Mouse (Mus musculus): ENCODE data around the gene Wasf2. TPM values are rescaled to one million over a fixed set of nuclear protein-coding genes. Genes with fewer than 3 reads are reported as not detected.

Gene Wasf2
- polyA plus RNA-seq, 1 experiment from 2014 or later = 18.5 TPM

DNA sequence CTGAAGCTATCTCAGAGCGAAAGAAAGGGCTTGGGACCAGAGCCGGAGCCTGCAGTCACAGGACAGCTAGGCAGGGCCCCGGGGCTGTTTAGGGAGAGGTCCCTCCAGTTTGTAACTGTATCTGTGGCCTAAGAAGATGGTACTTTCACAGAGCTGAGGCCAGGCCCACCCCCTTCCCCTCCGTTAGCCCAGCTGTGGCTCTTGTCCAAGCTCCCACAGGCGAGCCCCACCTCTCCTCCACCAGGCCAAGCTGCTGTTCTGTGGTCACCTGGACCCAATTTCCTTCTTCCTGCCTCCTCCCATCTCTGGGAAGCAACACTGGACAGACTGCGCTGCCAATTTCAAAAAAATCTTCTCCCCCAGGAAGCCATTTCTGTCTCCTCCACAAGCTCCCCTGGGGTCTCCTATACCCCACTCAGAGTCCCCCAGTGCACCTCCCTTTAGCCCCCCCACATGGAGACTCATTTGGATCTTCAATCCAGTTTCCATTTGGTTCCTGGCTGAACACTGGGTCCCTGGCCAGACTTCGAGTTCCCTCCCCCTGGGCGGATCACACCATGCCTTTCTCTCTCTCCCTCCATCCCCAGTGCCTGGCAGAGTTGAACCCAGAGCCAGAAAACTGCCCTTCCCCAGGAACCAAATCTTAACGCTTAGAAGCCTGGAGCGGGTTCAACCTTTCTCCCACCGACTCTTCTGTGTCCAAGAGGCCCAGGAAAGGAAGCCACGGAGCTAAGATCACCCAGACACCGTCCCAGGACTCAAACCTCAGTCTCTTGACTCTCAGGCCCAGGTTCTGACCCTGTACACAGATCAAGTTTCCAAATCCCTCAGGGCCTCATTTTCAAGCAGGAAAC, 21.6 kb upstream of the Wasf2 start:
- Histone ChIP-seq H3K27me3 (ENCODE audit: control insufficient read depth, insufficient read depth, low read length) (no peaks in the 10 kb centered on the region), H3K4me3 (ENCODE audit: low read depth, low read length) (no peak overlapping the region), H3K36me3 (ENCODE audit: control insufficient read depth, insufficient read depth, low read length) (no peaks in the 10 kb centered on the region), H3K9me3 (ENCODE audit: control insufficient read depth, low read length) (no peaks in the 10 kb centered on the region), H3K9ac (replicated peaks; ENCODE audit: low read depth, low read length) (no peak overlapping the region), H3K4me1 (ENCODE audit: control insufficient read depth, insufficient read depth, low read length) (no peaks in the 10 kb centered on the region), H3K27ac (ENCODE audit: low read depth, low read length) (no peak overlapping the region), H3K4me2 (ENCODE audit: low read depth, low read length) (no peak overlapping the region)
- ATAC-seq (ENCODE audit: low read depth) = no peak
- WGBS = 82% methylated on average over 13 of the region's 13 CpGs

GRCm38 (mm10) chr4:133109335-133109801, 20.9 kb upstream of the Wasf2 start:
- H3K9ac ChIP-seq (replicated peaks; ENCODE audit: low read depth, low read length) = no peak overlapping the region
- H3K27me3 ChIP-seq (ENCODE audit: control insufficient read depth, insufficient read depth, low read length) = no peaks in the 10 kb centered on the region
- H3K36me3 ChIP-seq (ENCODE audit: control insufficient read depth, insufficient read depth, low read length) = no peaks in the 10 kb centered on the region
- H3K4me3 ChIP-seq (ENCODE audit: low read depth, low read length) = no peak overlapping the region
- WGBS = 73% methylated on average over 5 of the region's 5 CpGs
- H3K9me3 ChIP-seq (ENCODE audit: control insufficient read depth, low read length) = no peaks in the 10 kb centered on the region
- H3K4me1 ChIP-seq (ENCODE audit: control insufficient read depth, insufficient read depth, low read length) = no peaks in the 10 kb centered on the region
- no peak overlapping the region for H3K4me2 ChIP-seq (ENCODE audit: low read depth, low read length)
- H3K27ac ChIP-seq (ENCODE audit: low read depth, low read length) = no peak overlapping the region
- no peak for ATAC-seq (ENCODE audit: low read depth)

DNA sequence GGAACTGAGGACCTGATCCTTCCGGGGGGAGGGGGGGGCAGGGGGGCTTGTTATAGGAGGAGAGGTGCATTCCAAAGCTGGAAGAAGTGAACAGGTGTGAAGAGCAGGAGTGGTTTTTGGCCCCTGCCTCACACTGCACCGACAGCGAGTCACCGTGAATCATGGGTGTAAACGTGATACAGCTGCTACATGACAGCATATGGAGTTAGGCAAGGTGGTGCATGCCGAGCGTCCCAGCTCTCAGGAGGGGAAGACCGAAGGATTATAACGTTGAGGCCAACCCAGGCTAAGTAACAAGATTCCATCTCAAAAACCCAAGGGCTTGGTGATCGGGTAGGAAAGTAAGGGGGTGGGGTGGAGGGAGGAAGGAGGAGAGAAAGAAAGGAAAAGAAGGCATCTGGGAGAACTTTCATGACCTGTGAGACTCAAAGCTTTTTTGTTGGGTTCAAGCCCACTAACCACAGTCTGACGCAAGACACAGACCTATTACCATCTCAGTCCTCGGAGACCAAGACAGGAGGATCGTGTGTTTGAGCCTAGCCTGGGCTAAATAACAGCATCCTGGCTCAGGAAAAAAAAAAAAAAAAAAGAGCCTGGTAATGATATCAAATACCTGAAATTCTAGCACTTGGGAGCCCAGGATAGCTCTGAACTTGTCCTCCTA, 18.0 kb upstream of the Wasf2 start:
- Histone ChIP-seq H3K36me3 (ENCODE audit: control insufficient read depth, insufficient read depth, low read length) (no peaks in the 10 kb centered on the region), H3K4me1 (ENCODE audit: control insufficient read depth, insufficient read depth, low read length) (no peaks in the 10 kb centered on the region), H3K27ac (ENCODE audit: low read depth, low read length) (no peak overlapping the region), H3K9me3 (ENCODE audit: control insufficient read depth, low read length) (no peaks in the 10 kb centered on the region), H3K4me3 (ENCODE audit: low read depth, low read length) (no peak overlapping the region), H3K4me2 (ENCODE audit: low read depth, low read length) (no peak overlapping the region), H3K27me3 (ENCODE audit: control insufficient read depth, insufficient read depth, low read length) (no peaks in the 10 kb centered on the region), H3K9ac (replicated peaks; ENCODE audit: low read depth, low read length) (no peak overlapping the region)
- WGBS = 69% methylated on average over 13 of the region's 13 CpGs
- ATAC-seq (ENCODE audit: low read depth) = no peak

DNA sequence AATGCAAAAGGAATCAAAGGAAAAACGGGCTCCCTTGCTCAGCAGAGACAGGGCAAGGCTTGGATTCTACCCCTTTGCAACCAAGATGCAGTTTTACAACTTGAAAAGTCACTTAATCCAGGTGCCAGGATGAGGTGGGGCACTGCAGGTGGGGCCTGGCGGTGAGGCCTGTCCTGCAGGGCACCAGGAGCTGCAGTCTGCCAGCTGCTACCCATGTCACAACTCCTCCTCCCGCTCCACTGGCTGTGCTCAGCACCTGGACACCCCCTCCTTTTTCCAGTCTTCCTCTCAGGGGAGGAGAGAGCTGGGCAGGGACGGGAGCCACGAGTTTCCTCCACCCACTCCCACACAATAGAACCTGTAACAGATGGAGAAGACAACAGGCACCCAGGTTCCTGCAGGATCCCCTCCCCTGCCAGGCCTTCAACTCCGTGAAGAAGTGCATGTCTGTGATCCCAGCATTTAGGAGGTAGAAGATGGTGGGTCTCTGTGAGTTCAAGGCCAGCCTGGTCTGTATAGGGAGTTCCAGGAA, 16.9 kb upstream of the Wasf2 start:
- WGBS = 54% methylated on average over 6 of the region's 6 CpGs
- Histone ChIP-seq H3K4me2 (ENCODE audit: low read depth, low read length) (no peak overlapping the region), H3K4me1 (ENCODE audit: control insufficient read depth, insufficient read depth, low read length) (0 out of 2 replicates have a peak, but pooled peaks cover 4% of the 10 kb centered on the region), H3K27ac (ENCODE audit: low read depth, low read length) (no peak overlapping the region), H3K9me3 (ENCODE audit: control insufficient read depth, low read length) (no peaks in the 10 kb centered on the region), H3K27me3 (ENCODE audit: control insufficient read depth, insufficient read depth, low read length) (no peaks in the 10 kb centered on the region), H3K36me3 (ENCODE audit: control insufficient read depth, insufficient read depth, low read length) (no peaks in the 10 kb centered on the region), H3K4me3 (ENCODE audit: low read depth, low read length) (no peak overlapping the region), H3K9ac (replicated peaks; ENCODE audit: low read depth, low read length) (no peak overlapping the region)
- ATAC-seq (ENCODE audit: low read depth) = no peak

GRCm38 (mm10) chr4:133114762-133115161, 15.5 kb upstream of the Wasf2 start:
- H3K9ac ChIP-seq (replicated peaks; ENCODE audit: low read depth, low read length) = no peak overlapping the region
- WGBS = 86% methylated on average over 3 of the region's 3 CpGs
- ATAC-seq (ENCODE audit: low read depth) = no peak
- 0 out of 2 replicates have a peak, but pooled peaks cover 4% of the 10 kb centered on the region for H3K4me1 ChIP-seq (ENCODE audit: control insufficient read depth, insufficient read depth, low read length)
- H3K36me3 ChIP-seq (ENCODE audit: control insufficient read depth, insufficient read depth, low read length) = no peaks in the 10 kb centered on the region
- no peak overlapping the region for H3K4me2 ChIP-seq (ENCODE audit: low read depth, low read length)
- no peak overlapping the region for H3K27ac ChIP-seq (ENCODE audit: low read depth, low read length)
- H3K4me3 ChIP-seq (ENCODE audit: low read depth, low read length) = no peak overlapping the region
- H3K27me3 ChIP-seq (ENCODE audit: control insufficient read depth, insufficient read depth, low read length) = no peaks in the 10 kb centered on the region
- no peaks in the 10 kb centered on the region for H3K9me3 ChIP-seq (ENCODE audit: control insufficient read depth, low read length)

- Histone ChIP-seq H3K4me1 (ENCODE audit: control insufficient read depth, insufficient read depth, low read length) (0 out of 2 replicates have a peak, but pooled peaks cover 4% of the 10 kb centered on the region), H3K4me2 (ENCODE audit: low read depth, low read length) (no peak overlapping the region), H3K27ac (ENCODE audit: low read depth, low read length) (peak overlapping the region; percentile 28; the same call in 1 of the 2 replicates), H3K4me3 (ENCODE audit: low read depth, low read length) (no peak overlapping the region), H3K9me3 (ENCODE audit: control insufficient read depth, low read length) (no peaks in the 10 kb centered on the region), H3K27me3 (ENCODE audit: control insufficient read depth, insufficient read depth, low read length) (no peaks in the 10 kb centered on the region), H3K9ac (replicated peaks; ENCODE audit: low read depth, low read length) (no peak overlapping the region), H3K36me3 (ENCODE audit: control insufficient read depth, insufficient read depth, low read length) (no peaks in the 10 kb centered on the region)
- 64% methylated on average over 14 of the region's 14 CpGs for WGBS
- ATAC-seq (ENCODE audit: low read depth) = 0 out of 2 replicates have a peak, but pooled peaks have one; percentile 16
Observed at GRCm38 (mm10) chr4:133115721-133116429, 14.4 kb upstream of the Wasf2 start.

DNA sequence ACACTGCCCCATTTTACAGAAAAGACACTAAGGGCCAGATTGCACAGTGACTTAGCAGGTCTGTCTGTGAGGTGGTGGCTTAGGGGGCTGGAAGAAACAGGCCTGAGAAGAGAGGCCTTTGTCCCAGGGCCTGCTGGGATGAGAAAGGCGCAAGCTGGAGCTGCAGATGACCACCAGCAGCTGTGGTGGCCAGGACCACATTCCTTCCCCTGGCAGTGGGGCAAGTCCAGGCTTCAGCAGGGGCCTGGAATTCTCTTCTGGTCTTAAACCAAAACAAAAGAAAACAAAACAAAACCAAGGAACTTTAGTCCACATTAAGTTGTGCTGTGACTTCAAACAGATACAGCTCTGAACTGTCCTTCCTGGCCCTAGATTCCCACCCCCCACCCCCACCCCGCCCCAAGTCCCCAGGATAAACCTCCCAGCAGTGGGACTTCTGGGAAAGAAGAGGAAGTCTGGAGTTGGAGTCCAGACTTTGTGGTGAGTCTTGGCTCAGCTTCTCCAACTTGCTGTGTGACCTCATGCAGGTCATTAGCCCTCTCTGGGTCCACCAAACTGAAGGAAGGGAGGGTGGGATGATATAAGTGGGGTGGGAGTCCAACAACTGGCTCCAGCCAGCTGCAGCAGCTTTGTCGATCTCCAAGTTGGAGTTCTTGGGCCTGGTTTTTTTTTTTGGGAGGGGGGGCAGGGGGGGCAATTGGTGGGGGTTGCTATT, 13.4 kb upstream of the Wasf2 start:
- Histone ChIP-seq H3K4me2 (ENCODE audit: low read depth, low read length) (no peak overlapping the region), H3K36me3 (ENCODE audit: control insufficient read depth, insufficient read depth, low read length) (no peaks in the 10 kb centered on the region), H3K9me3 (ENCODE audit: control insufficient read depth, low read length) (no peaks in the 10 kb centered on the region), H3K4me3 (ENCODE audit: low read depth, low read length) (no peak overlapping the region), H3K4me1 (ENCODE audit: control insufficient read depth, insufficient read depth, low read length) (0 out of 2 replicates have a peak, but pooled peaks cover 4% of the 10 kb centered on the region), H3K27ac (ENCODE audit: low read depth, low read length) (peak overlapping the region; percentile 62), H3K27me3 (ENCODE audit: control insufficient read depth, insufficient read depth, low read length) (no peaks in the 10 kb centered on the region), H3K9ac (replicated peaks; ENCODE audit: low read depth, low read length) (no peak overlapping the region)
- ATAC-seq (ENCODE audit: low read depth) = no peak
- WGBS = 51% methylated on average over 3 of the region's 3 CpGs

All from neural tube, embryonic 14.5 days (tissue).